Mouse (Mus musculus): ENCODE measurements around the gene Pten.

DNA sequence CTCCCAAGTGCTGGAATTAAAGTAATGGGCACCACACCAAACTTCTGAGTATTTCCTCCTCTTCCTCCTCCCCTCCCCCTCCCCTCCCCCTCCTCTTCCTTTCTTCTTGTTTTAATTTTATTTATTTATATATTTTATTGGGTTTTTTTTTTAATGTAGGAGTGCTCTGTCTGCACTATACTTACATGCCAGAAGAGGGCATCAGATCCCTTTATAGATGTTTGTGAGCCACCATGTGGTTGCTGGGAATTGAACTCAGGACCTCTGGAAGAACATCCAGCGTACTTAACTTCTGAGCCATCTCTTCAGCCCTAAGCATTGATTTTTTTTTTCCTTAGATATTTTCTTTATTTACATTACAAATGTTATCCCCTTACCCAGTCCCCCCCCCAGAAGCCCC lies 37.0 kb upstream of the Pten start:
- TF ChIP-seq EP300 (IDR thresholded peaks at IDR 0.05; ENCODE audit: insufficient read depth, low read depth, low read length) (no peak), POLR2A (IDR thresholded peaks at IDR 0.05; ENCODE audit: insufficient read depth, low read length) (no peak)
